Mouse (Mus musculus): Measurements from ENCODE around the gene Gm10663.

- TF ChIP-seq CTCF (IDR thresholded peaks at IDR 0.05; ENCODE audit: control insufficient read depth, insufficient read depth, low read length) (no peak), POLR2A (IDR thresholded peaks at IDR 0.05; ENCODE audit: borderline replicate concordance, control insufficient read depth, low read depth, low read length) (no peak)
These were observed 9.2 kb upstream of the Gm10663 start for GRCm38 (mm10) chr8:65065622-65066021.
